Mouse (Mus musculus): ENCODE data around the gene A630095N17Rik.

A630095N17Rik gene

DNA sequence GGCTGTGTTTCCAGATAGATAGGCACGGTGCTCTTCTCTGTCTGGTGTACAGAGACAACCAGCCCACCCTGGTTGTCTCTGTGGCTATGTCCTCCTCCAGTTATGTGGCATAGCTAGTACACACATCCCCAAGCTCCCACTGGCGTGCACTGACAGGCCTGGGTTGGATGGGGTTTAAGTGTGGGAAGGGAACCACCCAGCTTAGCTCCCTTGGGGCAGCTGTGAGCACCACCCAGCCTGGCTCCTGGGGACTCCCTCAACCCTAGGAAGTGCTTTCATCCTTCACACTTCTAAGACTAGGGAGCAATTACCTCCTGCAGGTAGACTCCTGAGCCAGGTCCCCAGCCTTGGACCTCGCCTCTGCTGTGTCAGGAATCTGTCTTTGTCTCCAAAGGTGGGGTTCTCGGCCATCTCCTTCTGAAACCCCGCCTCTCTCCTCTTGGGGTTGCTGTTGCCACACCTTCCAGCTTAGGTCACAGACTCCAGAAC, at the start of gene A630095N17Rik:
A630095N17Rik (minus strand) TSS at position 439 of the 489 bp plus-strand sequence.
- no peak for DNase-seq (ENCODE audit: extremely low read depth, low read depth, low spot score)

DNA sequence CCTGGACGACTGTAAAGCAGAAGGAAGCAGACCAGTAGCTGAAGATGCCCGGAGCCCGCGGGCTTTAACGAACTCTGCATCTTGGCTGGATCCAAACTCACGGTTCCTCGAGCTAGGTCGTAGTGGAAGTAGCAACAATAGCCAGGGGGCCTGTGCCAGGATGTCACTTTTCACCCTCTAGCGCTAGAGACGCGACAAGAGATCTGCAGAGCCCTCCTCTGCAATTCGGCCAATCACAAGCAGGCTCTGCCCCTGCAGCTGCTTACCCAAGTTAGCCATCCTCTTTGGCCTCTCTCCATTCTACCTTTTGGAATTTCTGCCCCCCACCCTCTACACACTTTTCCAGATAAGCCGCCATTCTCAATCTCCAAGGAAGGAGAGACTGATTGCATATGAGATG, 46.3 kb upstream of the A630095N17Rik start, which contains the start of gene Resp18:
Resp18 (minus strand) TSS at position 188 of the 400 bp plus-strand sequence.
- no peak for DNase-seq (ENCODE audit: extremely low read depth, low read depth, low spot score)

DNA sequence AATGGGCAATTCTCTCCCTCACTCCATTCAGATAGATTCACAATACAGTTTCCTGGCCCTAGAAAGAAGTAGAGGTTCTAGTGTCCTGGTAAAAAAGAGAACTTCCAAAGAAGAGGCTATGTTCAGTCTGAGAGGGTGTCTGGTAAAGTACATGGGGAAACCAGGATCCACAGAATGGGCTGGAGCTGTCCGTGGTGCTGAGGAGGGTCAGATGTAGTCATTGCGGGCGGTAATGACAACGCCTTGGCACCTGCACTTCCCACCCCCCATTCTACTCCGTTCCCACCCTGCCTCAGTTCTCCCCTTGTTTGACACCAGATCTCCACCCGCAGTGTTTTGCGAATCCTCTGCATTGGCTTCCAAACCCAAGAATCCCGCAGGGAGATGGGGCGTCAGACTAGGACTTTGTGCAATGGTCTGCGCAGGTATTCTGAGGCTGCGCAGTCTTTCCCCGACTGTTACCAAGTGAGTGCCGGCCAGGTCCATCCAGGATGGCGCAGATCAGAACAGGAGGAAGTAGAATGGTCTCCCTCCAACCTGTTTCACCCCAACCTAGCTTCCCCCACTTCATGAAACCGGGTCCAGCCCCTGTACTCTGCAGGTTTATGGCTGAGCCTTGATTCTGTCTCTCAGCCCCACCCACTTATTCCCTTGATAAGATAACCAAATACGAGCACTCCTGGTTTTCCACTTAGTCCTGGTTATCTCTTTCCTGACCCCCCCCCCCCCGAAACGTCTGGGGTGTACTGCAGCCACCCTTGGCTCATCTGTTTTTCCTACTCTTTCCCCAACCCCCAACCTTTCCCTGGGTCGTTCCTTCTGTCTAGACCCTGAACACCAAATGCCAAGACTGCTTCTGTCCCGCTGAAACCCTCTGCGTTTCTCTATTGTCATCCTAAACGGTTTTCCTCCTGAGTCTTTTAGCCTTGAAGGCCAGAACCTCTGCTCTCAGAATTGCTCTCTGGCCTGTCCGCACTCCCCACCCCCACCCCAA, 45.6 kb upstream of the A630095N17Rik start:
- no peak for DNase-seq (ENCODE audit: extremely low read depth, low read depth, low spot score)

DNA sequence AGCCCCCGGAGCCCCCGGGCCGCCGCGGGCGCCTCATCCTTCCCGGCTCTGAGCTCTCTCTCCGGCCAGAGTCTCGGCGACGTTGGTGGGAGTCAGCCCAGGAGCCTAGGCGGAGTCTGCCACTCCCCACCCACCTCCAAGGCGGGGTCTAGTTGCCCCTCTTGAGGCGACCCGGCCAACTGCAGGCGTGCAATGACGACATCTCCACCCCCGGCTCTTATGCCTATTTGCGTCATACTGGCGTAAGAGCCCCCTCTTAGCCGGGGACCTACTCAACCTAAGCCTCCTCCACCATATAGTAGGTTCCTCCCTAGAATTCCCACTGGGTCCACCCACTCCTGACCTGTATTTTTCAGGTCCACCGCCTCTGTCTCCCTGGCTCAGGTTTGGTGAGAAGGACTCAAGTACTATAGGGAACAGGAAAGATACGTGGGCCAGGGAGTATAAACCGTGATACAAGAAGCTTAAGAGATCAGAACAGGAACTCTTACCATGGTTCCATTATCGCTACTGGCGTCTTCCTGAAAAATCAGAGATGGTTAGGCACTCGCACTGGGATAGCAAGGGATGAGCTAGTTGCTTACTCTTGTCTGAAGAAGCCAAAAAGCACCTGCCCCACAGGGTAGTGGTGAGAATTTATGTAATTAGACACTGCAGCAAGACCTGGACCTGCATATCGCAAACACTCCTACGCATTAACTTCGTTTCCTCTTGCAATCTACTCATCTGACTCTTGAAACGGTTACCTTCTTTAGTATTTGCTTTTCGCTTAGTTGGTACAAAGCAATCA, 32.4 kb upstream of the A630095N17Rik start, which contains the start of gene Ptprn:
Ptprn (minus strand) TSS at position 412 of the 790 bp plus-strand sequence.
- DNase-seq (ENCODE audit: extremely low read depth, low read depth, low spot score) = no peak

DNA sequence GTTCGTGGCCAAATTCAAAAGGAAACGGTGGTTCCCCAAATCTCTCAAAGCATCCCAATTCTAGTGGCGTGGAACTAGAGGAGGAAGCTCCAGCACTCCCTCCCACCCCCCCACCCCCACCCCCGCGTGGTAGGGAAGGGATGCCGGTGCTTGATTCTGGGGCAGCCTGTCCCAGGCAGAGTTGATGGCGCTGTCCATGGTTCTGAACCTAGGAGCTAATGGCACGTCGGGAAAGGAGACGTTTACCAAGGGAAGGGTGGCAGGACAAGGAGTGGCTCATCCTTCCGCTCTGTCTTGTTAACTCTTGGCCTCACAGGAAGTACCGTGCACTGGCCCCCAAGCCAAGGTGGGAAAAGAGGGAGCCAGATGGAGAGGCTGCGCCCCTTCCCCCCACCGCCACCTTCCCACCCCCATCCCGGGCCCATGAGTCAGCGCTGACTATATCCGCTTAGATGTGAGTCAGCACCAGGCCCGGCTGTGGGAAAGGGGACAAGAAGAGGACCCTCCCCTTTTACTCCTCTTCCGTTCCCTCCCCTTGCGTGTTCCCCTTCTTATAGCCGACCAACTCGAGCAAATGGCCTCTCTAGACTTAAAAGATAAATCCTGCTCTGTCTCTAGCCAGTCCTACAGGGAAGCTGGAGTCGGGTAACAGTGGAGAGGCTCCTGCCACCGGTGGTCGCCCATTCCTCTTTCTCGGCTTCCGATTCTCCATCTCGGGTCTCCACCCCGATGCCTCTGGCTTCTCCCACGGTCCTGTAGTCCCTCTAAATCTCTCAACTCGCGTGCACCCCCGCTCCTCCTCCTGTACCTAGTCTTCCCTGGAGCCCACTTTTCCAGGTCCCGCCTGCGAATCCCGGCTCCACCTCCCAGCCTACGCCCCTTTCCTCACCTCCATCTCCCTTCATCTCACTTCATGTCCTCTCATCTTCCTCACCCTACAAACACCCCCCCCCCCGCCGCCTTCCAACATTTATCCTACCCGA, 31.4 kb upstream of the A630095N17Rik start:
- DNase-seq (ENCODE audit: extremely low read depth, low read depth, low spot score) = no peak

DNA sequence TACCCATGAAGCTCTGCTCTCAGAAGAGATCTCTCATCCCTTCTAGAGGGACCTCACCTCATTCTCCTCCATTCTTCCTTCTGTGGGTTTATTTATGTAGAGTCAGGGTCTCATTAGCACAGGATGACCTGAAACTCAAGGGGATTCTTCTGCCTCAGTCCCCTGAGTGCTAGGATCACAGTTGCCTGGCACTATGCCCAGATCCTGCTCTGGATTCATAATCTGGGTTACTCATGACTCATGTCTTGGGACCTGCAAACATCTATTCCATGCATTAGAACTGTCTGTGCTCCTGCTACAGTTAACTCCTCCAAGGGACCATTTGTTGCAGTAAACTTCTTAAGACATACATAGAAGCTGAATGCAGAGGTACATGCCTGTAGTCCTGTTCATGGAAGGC, 29.4 kb upstream of the A630095N17Rik start:
- DNase-seq (ENCODE audit: extremely low read depth, low read depth, low spot score) = no peak

DNA sequence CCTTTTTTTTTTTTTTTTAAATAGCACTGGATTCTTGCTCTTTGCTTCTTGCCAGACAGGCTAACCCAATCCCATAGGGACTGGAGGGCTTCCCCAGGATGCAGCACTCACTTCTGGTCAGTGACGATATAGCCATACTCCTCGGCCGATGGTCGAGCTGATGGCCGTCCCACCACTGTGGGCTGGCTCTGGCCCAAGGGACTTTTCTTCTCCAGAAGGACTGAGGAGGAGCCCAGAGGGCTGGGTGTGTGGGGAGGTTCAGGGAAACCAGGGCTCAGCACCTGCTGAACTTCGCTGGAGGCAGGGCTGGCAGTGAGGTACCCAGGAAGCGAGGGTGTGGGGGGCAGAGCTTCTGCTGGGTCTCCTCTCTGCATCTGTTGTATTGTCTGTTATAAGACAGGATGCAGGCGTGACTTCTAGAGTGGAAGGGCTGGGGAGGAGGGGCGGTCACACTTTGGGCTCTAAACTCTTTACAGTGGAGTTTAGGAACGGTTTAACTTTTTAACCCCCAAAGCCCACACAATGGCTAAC, 23.7 kb upstream of the A630095N17Rik start:
- no peak for DNase-seq (ENCODE audit: extremely low read depth, low read depth, low spot score)

DNA sequence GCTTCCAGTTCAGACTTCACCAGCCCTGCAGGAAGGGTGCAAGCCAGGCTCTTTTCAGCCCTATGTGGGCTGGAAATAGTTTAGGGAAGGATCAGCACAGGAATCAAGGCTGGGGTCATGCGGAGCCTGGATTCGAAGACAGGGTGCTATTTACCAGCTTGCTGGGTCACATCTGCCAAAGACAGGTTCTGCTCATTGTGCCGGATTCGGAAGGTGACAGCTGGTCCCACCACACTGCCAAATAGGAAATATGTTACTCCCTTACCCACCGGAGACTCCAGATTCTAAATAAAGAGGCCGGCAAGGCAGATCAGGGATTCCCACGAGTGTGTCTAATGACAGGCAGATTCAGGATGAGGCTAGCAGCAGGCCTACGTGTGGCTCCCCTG, 22.7 kb upstream of the A630095N17Rik start:
- DNase-seq (ENCODE audit: extremely low read depth, low read depth, low spot score) = no peak

DNA sequence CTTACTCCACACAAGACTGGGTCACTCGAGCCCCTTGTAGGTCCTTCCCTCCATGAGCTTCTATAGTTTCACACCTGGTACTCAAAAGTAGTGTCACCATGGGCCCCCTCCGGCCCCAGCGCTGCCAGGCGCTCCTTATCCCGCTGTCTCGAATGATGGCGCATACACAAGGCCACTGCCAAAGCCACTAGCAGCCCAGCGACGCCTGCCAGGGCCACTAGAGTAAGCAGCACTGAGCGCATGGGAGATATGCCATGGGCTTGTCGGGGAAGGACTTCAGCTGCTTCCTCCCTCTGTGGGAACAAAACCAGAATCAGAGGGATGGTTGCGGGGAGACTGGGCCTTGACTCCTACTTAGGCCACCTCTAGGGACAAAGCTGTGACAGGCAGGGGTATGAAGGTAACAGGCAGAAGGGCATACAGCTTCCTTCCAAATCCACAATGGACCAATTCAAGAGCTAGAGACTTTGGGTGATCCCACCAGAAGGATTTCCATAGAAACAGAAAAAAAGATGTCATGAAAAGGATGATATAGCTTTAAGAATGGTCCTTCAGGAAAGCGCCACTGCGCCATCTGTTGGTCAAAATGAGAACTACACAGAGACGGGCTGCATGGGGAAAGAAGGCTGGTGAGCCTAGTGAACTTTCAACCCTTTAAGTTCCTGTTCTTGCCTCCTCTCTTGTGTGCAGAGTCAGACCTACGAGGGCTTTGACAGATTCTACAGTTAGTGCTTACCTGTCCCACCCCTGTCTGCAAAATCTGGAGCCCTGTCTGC, 22.1 kb upstream of the A630095N17Rik start:
- DNase-seq (ENCODE audit: extremely low read depth, low read depth, low spot score) = no peak

DNA sequence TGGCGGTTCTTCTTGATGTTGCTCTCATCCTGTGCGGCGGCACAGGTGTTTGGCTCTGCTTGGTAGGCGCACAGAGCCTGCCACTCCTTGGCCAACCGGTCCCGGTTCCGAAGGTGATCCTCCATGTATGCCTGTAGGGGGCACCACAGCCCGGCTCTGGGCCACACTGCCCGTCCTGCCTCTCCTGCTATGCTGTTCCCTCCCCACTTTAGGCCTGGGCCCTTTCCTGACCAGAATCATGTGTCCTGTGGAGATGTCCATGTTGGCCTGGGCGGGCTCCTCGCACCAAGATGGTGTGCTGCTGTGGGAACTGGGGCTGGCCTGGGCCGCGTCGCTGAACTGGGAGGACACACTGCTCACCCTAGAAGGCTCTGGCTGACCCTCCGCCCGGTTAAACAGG, 21.1 kb upstream of the A630095N17Rik start:
- no peak for DNase-seq (ENCODE audit: extremely low read depth, low read depth, low spot score)

DNA sequence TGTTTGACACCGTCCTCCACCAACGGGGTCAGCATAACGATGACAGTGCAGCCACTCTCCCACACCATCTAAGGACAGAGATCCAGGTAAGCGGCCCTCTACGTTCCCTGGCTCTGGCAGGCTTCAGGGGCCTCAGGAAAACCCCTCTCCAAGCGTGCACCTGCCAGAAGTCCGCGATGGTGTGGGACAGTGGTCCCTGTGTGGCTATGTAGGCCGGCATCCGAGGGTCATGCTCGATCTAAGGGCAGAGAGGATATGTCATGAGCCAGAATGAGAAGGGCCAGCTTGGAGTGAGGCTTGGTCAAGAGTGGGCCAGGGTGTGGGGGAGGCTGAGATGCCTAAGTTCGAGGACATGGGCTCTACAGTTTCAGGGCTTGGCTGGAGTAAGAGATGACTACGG, 20.4 kb upstream of the A630095N17Rik start:
- no peak for DNase-seq (ENCODE audit: extremely low read depth, low read depth, low spot score)

DNA sequence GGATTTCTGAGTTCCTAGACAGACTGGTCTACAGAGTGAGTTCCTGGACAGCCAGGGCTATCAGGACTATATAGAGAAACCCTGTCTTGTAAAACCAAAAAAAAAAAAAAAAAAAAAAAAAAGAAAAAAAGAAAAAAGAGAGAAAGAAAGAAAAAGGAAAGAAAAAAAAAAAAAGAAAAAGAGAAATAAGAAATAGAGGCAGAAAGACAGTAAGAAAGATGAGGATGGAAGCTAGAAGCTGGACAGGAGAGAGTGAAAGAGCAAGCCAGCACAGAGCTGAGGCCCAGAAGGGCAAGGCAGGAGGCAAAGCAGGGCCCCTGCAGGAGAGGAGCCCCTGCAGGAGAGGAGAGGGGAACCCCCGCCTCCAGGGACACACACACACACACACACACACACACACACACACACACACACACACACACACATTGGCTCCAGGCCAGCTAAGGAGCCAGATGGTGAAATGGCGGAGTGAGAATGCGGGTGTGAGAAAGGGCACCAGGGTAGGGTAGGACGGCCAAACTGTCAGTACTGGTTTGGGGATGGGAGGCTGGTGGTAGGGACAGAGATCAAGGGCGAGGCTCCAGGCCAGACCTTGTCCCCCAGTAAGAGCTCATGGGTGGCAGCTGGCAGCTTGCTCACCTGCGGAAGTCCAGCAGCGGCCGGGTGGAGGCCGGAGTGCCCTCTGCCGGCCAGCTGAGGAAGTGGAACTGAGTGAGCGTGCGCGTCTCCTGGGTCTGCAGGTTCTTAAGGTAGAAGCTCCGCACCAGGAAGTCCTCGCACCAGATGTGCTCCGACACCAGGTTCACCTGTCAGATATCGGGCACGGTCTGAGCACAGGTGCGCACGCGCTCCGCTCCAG, 19.4 kb upstream of the A630095N17Rik start:
- no peak for DNase-seq (ENCODE audit: extremely low read depth, low read depth, low spot score)

DNA sequence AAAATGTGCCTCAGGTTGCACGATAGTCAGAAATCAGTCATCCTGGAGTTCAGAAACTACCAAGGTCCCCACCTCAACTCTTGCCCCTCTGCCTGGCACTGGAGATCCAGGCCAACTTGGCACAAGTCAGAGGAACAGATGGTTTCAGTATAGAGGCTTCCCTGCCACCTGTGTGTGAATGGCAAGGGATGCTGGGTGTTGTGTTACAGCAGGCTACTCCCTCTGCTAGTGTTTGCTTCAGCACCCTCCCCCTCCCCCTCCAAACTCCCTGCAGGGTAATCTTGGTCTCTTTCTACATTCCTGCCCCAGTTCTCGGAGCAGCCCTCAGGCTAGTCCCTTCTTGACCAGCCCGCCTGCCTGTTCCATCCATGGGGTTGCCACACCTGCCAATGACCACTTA, 18.6 kb upstream of the A630095N17Rik start:
- no peak for DNase-seq (ENCODE audit: extremely low read depth, low read depth, low spot score)

DNA sequence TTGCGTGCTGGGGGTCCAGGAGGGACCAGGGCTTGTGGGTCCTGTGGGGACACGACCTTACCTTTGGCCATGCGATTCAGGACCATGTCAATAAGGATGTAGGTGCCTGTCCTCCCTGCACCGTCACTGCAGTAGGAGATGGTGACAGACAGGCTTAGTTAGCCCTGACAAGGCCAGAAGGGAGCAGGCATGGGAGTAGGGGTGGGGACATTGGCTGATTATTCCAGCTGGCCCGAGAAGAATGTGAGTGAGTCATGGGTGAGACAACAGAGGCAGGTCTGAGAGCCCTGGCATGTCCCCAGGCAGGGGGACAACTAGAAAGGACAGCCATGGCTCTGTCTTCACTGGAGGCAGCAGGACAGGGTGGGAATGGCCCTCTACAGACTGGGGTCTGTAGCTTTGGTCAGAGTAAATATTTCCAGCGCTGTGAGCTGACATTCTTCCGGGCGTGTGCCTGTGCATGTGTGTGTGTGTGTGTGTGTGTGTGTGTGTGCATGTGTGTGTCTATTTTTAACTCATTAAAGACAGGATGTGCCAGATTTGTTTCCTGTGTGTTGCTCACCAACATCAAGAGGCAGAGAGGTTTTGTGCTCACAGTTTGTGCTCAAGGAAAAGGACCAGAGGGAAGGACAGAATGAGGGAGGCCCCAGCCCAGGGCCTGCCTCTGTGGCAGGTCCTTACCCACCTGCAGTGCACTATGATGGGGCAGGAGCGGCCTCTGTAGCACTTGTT, 16.3 kb upstream of the A630095N17Rik start:
- no peak for DNase-seq (ENCODE audit: extremely low read depth, low read depth, low spot score)

DNA sequence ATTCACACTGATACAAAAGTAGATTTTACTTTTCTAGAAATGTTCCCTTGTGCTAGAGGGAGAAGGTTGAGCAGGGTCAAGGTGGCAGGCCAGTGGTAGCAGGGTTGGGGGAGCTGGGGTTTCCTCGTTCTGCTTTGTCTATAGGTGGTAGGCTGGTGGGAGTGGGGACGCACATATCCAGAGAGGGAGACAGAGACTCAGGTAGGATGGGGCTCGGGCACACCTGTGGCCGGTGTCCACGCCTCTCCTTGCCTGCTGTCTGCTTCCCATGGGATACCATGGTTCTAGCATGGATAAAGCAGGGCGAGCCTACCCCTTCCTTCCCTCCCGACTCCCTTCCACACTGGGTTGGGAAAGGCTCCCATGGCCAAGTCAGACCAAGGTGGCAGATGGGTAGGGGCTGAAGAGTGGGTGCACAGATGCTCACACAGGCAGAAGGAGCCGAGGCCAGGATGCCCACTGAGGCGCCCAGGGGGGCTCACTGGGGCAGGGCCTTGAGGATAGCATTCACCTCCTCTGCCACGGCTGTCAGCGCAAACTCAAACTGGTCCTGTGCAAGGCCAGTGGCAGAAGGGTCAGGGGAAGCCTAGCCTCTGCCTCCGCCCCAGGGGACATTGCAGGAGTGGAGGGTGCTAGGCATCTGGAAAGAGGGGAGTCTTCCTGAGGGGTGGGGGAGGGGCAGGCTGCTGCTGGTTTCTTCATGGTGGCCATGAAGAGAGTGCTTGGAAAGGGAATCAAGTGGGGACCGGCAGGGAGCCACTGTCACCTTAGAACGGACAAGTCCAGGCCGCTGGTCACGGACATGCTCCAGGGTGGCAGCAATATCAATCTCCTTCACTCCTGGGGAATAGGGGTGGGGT, 15.4 kb upstream of the A630095N17Rik start:
- DNase-seq (ENCODE audit: extremely low read depth, low read depth, low spot score) = no peak

DNA sequence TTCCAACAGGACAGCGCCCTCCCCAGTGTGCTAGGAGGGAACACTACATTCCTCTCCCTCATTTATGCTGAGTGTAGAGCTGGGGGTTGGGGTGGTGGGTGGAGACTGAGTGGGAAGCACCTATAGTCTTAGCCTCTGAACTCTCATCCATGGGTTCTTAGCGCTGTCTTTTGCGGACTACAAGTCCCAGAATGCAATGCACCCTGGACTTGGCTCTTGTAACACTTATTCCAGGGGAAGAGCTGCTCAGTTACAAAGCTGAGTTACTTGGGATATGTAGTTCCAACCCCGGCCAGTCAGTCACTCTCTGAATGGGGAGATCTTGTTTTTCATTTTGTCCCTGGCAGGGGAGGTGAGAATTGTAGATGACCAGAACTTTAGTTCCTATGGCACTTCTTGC, 12.9 kb upstream of the A630095N17Rik start:
- DNase-seq (ENCODE audit: extremely low read depth, low read depth, low spot score) = no peak
